Mouse (Mus musculus) forebrain, embryonic 13.5 days (tissue): Measurements from ENCODE around the gene Traf3ip1. TPM values are rescaled to one million over a fixed set of nuclear protein-coding genes. Genes with fewer than 3 reads are reported as not detected.
A peak's percentile ranks its signal among the peaks of the same experiment; 100 is the strongest.

Source experiments
- ATAC-seq: fragments of 200-750 bp; cut with Nextera tagmentation; 2 replicates; pipeline ENCODE4 v1.8.0; 2017
- H3K27ac ChIP-seq: fragments of 300-500 bp; sonication (generic); 2 replicates; pipeline ENCODE4 v1.5.1; 2015; ENCODE audit warnings: inconsistent platforms, mild to moderate bottlenecking, moderate library complexity
- H3K27me3 ChIP-seq: fragments of 300-500 bp; sonication (generic); 2 replicates; pipeline ENCODE4 v1.6.1; 2015; ENCODE audit warnings: mild to moderate bottlenecking, inconsistent platforms
- H3K36me3 ChIP-seq: fragments of 300-500 bp; sonication (generic); 2 replicates; pipeline ENCODE4 v1.6.1; 2015; ENCODE audit warnings: mild to moderate bottlenecking, inconsistent platforms; ENCODE audit not compliant: poor library complexity, severe bottlenecking
- H3K4me1 ChIP-seq: fragments of 300-500 bp; sonication (generic); 2 replicates; pipeline ENCODE4 v1.6.1; 2015; ENCODE audit warnings: inconsistent platforms
- H3K4me2 ChIP-seq: fragments of 300-500 bp; sonication (generic); 2 replicates; pipeline ENCODE4 v1.6.1; 2015; ENCODE audit warnings: inconsistent platforms, mild to moderate bottlenecking, moderate library complexity
- H3K4me3 ChIP-seq: fragments of 300-500 bp; sonication (generic); 2 replicates; pipeline ENCODE4 v1.5.1; 2015; ENCODE audit warnings: mild to moderate bottlenecking, inconsistent platforms
- H3K9ac ChIP-seq: fragments of 300-500 bp; sonication (generic); 2 replicates; pipeline ENCODE4 v1.6.1; 2015; ENCODE audit warnings: mild to moderate bottlenecking, inconsistent platforms
- H3K9me3 ChIP-seq: fragments of 300-500 bp; sonication (generic); replicated peaks from 2 replicates; pipeline ENCODE4 v1.6.1; 2016; ENCODE audit warnings: inconsistent platforms
- WGBS: fragments of 180-500 bp; shearing (Covaris S2); methylation state at CpG from one replicate; pipeline ENCODE4 v1.1.7; 2015; 5-methylcytosine and 5-hydroxymethylcytosine counted together
- polyA plus RNA-seq: library from polyadenylated mRNA; unstranded; fragments of >200 nt; fragmentation: Nextera tagmentation; extraction: Ambion mirVana; gene quantifications from 2 replicates; pipeline ENCODE4 v1.2.1, GENCODE M21; 2015

The Traf3ip1 gene
- 9.9 and 11.2 TPM in 2 replicates for polyA plus RNA-seq

DNA sequence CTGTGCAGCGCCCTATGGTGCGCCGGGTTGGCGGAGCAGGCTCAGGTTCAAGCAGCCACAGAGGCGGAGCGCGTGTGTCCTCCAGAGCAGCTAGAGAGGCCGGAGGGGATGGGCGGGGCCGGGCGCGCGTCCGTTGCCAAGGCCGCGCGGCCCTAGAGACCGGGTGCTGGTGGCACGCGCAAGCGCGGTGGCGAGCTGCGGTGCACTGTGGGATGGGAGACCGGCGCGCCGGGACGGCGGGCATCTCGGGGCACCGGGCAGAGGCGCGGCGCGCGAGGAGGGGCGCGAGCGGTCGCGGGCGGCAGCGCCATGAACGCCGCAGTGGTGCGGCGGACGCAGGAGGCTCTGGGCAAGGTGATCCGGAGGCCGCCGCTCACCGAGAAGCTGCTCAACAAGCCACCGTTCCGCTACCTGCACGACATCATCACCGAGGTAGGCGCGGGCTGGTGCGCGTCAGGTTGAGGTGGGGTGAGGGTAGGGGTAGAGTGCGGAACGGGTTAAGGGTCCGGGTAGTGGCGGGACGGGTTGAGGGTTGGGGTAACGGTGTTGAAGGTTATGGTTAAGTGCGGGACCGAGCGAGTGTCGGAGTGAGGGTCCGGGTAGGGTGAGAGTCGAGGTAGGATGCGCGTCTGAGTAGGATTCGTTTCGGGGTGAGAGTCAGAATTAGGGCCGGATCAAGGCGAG lies at the start of gene Traf3ip1:
Traf3ip1 (plus strand) TSS at position 191 of the 684 bp plus-strand sequence.
- Histone ChIP-seq H3K4me2 (peak within 1 kb of the TSS; percentile 83), H3K4me1 (peaks cover 22% of the 10 kb centered on the region), H3K4me3 (peak within 1 kb of the TSS; percentile 84), H3K36me3 (peaks cover 2% of the 10 kb centered on the region; the same call in 1 of the 2 replicates), H3K9me3 (no peaks in the 10 kb centered on the region), H3K9ac (peak within 1 kb of the TSS; percentile 88), H3K27me3 (no peaks in the 10 kb centered on the region), H3K27ac (no peak within 1 kb of the TSS)
- WGBS: under 1% methylated on average over 68 of the region's 79 CpGs
- ATAC-seq: peak; percentile 99

DNA sequence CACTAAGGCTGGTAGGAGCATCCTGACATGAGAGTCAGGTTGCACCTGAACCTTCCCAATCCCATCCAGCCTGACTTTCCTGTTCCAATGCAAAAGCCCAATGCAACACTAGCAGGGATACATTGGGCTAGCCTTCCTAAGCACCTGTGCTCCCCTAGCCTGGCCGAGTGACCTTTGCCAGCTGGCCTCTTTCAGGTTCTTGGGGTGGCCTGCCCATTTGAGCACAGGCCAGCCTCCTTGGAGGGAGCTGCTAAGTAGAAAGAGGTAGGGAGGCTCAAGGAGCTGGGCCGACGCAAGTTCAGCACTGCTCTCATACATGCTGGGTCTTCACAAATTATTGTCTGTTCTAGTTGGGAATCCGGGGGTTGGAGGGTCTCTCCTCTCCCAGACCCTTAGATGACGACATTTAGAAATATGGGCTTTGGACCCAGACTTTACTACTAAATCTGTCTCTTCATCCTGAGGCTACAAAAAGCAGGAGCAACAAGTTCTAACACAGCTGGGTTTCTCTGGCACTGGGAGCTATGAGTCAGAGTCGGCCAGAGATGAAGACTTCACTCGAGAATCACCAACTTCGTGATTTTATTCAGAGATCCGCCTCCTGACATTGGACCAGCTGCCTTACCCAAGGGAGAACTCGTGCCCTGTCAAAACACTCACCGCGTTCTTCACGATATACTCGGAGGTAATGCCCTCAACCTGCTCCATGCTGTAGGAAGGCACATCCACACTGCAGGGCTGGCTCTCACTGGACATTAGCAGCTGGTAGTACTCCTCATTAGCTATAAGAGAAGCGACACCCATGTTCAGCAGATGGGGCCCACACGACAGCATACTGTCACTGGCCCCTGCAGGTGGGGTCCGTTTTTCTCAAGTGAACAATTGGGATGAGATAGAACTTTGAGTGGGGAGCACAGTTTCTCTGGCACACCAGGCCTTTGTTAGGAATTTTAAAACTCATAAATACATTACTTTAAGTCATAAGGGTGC lies 49.3 kb upstream of the Traf3ip1 start:
- 92% methylated on average over 17 of the region's 17 CpGs for WGBS
- H3K36me3 ChIP-seq: peaks cover 45% of the 10 kb centered on the region
- H3K9me3 ChIP-seq: peaks cover 7% of the 10 kb centered on the region; the same call in 1 of the 2 replicates
- H3K4me3 ChIP-seq: no peak overlapping the region
- no peaks in the 10 kb centered on the region for H3K27me3 ChIP-seq
- H3K9ac ChIP-seq: no peak overlapping the region
- H3K4me2 ChIP-seq: no peak overlapping the region
- no peaks in the 10 kb centered on the region for H3K4me1 ChIP-seq
- no peak overlapping the region for H3K27ac ChIP-seq
- ATAC-seq: no peak

DNA sequence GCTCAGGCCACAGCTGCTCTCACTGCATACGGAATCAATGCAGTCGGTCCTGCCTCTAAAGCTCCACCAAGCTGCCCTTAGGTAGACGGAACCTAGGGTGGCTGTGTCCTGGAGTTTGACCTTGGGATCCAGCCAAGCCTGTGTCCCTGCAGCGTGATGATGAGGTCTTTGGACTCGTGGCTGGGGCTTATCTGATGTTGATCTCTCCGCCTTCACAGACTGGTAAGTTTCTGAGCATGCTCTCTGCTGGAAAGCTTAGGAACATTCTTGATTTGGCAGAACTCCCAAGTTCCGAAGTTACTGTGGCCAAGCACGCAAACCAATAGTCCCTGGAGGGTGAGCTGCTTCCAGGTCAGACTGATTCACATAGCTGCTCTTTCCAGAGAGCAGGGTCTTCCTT lies 48.4 kb upstream of the Traf3ip1 start:
- H3K36me3 ChIP-seq: peaks cover 45% of the 10 kb centered on the region
- no peak for ATAC-seq

DNA sequence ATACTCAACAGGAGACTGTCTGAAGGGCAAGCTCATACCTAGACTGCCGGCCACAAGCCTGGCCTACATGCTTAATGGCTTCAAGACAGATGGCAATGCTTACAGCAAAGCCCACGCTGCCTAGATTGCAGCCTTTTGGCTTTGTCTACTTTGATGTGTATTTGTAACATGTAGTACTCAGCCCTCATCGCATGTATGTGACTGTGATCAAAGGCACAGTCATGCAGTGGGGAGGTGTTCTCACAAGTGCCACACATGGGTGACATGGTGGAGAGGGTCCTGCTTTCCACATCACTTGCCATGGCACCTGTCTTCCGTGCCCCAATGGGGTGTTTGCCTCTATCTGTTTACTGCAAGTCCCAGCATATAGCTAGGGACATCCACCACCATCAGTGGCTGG lies 47.9 kb upstream of the Traf3ip1 start:
- H3K4me1 ChIP-seq: no peaks in the 10 kb centered on the region
- no peaks in the 10 kb centered on the region for H3K27me3 ChIP-seq
- no peak overlapping the region for H3K27ac ChIP-seq
- H3K4me3 ChIP-seq: no peak overlapping the region
- no peak overlapping the region for H3K4me2 ChIP-seq
- WGBS: 96% methylated on average over 4 of the region's 4 CpGs
- H3K9me3 ChIP-seq: peaks cover 7% of the 10 kb centered on the region; the same call in 1 of the 2 replicates
- H3K36me3 ChIP-seq: peaks cover 45% of the 10 kb centered on the region
- no peak for ATAC-seq
- H3K9ac ChIP-seq: no peak overlapping the region

More for the DNA sequence above, 48.4 kb upstream of the Traf3ip1 start:
- Histone ChIP-seq H3K4me3 (no peak overlapping the region), H3K4me2 (no peak overlapping the region), H3K4me1 (no peaks in the 10 kb centered on the region), H3K9ac (no peak overlapping the region), H3K9me3 (peaks cover 7% of the 10 kb centered on the region; the same call in 1 of the 2 replicates), H3K27me3 (no peaks in the 10 kb centered on the region), H3K27ac (no peak overlapping the region)
- 89% methylated on average over 8 of the region's 8 CpGs for WGBS

DNA sequence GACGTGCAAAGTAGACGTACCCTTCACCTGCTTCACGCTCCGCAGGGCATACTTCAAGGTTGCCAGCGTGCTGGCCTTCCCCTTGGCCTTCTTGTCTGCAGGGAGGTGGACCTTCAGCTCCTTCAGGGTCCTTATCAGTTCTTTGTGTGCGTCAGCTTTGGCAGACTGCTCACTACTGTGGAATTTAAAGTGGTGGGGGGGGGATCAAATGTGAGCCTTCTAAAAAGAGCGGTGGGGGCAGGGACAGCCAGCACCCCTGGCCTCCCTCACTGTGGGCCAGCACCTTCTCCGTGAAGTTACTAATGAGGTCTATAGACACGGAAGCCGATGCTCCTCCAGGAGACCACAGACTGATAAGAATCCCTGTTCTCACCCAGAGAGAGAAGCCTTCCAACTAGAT lies 45.8 kb upstream of the Traf3ip1 start:
- Histone ChIP-seq H3K36me3 (peaks cover 41% of the 10 kb centered on the region), H3K27ac (no peak overlapping the region), H3K9ac (no peak overlapping the region), H3K9me3 (peaks cover 7% of the 10 kb centered on the region; the same call in 1 of the 2 replicates), H3K4me1 (no peaks in the 10 kb centered on the region), H3K4me2 (no peak overlapping the region), H3K4me3 (no peak overlapping the region), H3K27me3 (no peaks in the 10 kb centered on the region)
- no peak for ATAC-seq
- WGBS: 92% methylated on average over 10 of the region's 10 CpGs

DNA sequence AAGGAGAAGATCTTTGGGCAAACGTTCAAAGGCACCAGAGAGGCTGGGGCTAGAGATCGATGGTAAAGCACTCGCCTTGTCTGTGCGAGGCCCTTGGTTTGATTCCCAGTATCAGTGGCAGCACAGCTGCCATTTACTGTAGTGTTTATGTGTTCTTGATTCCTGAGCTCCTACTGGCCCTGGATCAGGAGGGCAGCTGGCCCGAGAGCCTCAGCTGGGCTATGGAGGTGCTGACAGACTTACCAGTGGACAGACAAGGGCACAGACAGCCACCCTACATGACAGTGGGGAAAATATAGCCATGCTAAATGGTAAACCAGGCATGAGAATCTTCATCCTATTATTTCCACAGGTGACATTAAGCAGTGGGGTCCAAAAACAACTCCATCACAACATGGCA lies 43.6 kb upstream of the Traf3ip1 start:
- 88% methylated on average over 5 of the region's 5 CpGs for WGBS
- peaks cover 7% of the 10 kb centered on the region; the same call in 1 of the 2 replicates for H3K9me3 ChIP-seq
- peaks cover 10% of the 10 kb centered on the region for H3K4me1 ChIP-seq
- no peak for ATAC-seq
- no peak overlapping the region for H3K9ac ChIP-seq
- H3K36me3 ChIP-seq: peaks cover 36% of the 10 kb centered on the region
- no peak overlapping the region for H3K27ac ChIP-seq
- no peak overlapping the region for H3K4me3 ChIP-seq
- no peaks in the 10 kb centered on the region for H3K27me3 ChIP-seq
- no peak overlapping the region for H3K4me2 ChIP-seq

DNA sequence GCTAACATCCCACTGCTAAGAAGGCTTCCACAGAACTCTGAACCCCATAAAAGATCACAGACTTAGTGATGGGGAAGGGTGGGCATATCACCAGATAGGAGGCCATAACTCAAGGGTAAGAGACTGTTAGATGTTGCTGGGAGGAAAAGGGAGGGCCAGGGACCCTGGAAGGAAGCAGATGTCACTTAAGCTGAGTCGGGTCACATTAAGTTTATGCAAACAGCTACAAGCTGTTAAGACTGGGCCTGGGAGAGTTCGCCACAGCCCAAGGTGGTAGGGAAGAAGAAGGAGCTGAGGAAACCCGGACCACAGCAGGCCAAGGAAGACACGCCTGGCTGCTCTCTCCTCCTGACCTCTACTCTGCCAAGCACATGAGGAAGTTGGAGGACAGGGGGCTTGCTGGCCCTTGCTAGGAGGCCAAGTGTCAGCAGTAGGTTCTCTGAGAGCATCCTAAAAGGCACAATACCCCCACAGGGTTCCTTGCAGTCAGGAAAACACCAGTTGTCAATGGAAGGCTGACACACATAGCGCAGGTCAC lies 42.8 kb upstream of the Traf3ip1 start:
- Histone ChIP-seq H3K9ac (no peak overlapping the region), H3K4me2 (no peak overlapping the region), H3K36me3 (peaks cover 28% of the 10 kb centered on the region), H3K27ac (no peak overlapping the region), H3K4me3 (no peak overlapping the region), H3K27me3 (no peaks in the 10 kb centered on the region), H3K9me3 (peaks cover 7% of the 10 kb centered on the region; the same call in 1 of the 2 replicates), H3K4me1 (peaks cover 17% of the 10 kb centered on the region)
- ATAC-seq: no peak
- WGBS: 70% methylated on average over 5 of the region's 5 CpGs

DNA sequence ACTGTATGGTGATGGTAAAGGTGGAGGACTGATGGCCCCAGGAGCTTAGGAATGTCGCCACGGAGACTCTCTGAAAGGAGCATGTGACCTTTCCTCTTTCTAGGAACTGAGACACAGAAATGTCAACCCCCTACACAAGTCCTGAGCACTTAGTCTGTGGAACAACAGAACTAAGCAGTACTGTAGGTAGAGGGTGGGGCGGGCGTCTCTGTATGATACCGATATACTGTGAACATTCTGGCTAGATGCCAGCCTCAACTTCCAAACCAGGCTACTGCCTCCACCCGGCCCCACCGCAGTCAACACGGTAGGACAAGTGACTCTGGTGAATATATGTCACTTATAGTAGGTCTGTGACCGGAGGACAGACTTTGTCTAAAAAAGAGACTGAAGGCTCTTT lies 40.5 kb upstream of the Traf3ip1 start:
- no peak for ATAC-seq
- Histone ChIP-seq H3K4me1 (peaks cover 39% of the 10 kb centered on the region), H3K36me3 (peaks cover 5% of the 10 kb centered on the region), H3K9ac (no peak overlapping the region), H3K4me3 (no peak overlapping the region), H3K4me2 (no peak overlapping the region), H3K9me3 (no peaks in the 10 kb centered on the region), H3K27me3 (0 out of 2 replicates have a peak, but pooled peaks cover 6% of the 10 kb centered on the region), H3K27ac (no peak overlapping the region)
- WGBS: 86% methylated on average over 9 of the region's 9 CpGs

DNA sequence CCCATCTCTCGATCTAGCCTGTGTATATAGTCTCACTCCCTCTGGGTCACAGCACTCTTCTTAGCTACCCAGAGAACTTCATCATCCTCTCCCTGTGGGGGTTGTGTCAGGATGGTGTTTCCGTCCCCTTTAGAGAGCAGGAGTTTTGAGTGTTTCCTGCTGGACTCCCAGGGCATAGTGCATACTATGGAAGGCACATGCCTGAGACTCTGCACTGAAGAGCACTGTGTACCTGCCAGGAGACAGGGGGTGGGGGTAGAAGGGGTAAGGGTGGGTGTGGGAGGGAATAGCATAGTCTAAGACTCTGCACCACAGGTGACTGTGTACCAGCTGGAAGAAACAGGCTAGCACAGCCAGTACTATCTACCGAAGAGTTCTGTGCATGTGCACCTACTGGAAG lies 40.1 kb upstream of the Traf3ip1 start:
- Histone ChIP-seq H3K27me3 (0 out of 2 replicates have a peak, but pooled peaks cover 6% of the 10 kb centered on the region), H3K4me2 (no peak overlapping the region)
- 94% methylated on average over 3 of the region's 3 CpGs for WGBS

DNA sequence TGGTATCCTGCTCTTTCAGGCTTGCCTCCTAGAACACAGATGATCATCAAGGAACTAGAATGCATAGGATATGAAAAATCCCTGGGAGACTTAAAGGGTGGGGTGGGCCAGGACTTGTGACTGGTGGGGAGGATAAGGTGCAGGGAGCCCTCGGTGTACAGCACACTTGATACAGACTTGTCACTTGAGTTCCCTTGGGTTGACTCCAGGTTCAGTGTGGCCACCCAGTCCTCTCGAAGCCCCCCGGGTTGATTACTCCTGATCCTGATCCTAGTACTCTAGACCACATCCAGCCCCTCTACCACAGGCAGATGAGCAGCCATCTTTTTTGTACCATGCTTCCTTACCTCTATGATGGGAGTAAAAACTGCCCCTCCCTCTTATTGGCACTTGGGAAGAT lies 39.5 kb upstream of the Traf3ip1 start:
- Histone ChIP-seq H3K4me1 (peaks cover 43% of the 10 kb centered on the region), H3K9me3 (no peaks in the 10 kb centered on the region), H3K36me3 (no peaks in the 10 kb centered on the region), H3K27ac (no peak overlapping the region), H3K4me2 (no peak overlapping the region), H3K9ac (no peak overlapping the region), H3K4me3 (no peak overlapping the region), H3K27me3 (0 out of 2 replicates have a peak, but pooled peaks cover 6% of the 10 kb centered on the region)
- WGBS: 92% methylated on average over 3 of the region's 3 CpGs
- ATAC-seq: no peak

More for the DNA sequence above, 40.1 kb upstream of the Traf3ip1 start:
- H3K4me1 ChIP-seq: peaks cover 39% of the 10 kb centered on the region
- H3K27ac ChIP-seq: no peak overlapping the region
- peaks cover 3% of the 10 kb centered on the region; the same call in 1 of the 2 replicates for H3K36me3 ChIP-seq
- H3K4me3 ChIP-seq: no peak overlapping the region
- no peaks in the 10 kb centered on the region for H3K9me3 ChIP-seq
- ATAC-seq: no peak
- H3K9ac ChIP-seq: no peak overlapping the region

DNA sequence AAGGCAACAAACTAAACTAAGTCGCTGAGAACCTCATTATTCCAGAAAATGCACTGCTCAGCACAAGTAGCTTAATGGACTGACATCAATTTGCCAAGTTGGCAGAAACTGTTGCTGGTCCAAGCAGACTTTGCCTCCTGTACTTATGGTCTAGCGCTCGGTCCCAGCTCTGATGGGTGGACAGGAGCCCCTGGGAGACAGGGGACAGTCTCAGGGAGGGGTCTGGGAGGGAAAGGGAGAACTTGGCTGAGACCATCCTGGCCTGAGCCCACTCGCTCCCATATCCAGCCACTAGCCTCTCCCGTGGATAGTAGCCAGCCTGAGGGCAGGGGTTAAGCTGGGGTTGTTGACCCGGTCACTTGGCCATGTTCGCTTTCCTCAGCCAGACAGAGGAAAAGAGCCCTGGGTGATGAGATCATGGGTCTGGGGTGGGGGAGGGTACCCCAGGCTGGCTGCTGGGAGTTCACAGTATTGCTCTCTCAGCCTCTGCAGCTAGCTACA lies 38.7 kb upstream of the Traf3ip1 start:
- no peak overlapping the region; the same call in 1 of the 2 replicates for H3K27ac ChIP-seq
- H3K36me3 ChIP-seq: no peaks in the 10 kb centered on the region
- peak overlapping the region; percentile 22 for H3K4me2 ChIP-seq
- 0 out of 2 replicates have a peak, but pooled peaks cover 6% of the 10 kb centered on the region for H3K27me3 ChIP-seq
- no peak overlapping the region for H3K4me3 ChIP-seq
- H3K9ac ChIP-seq: peak overlapping the region; percentile 34; the same call in 1 of the 2 replicates
- peaks cover 46% of the 10 kb centered on the region for H3K4me1 ChIP-seq
- 43% methylated on average over 7 of the region's 7 CpGs for WGBS
- no peak for ATAC-seq
- no peaks in the 10 kb centered on the region for H3K9me3 ChIP-seq
